Mouse (Mus musculus) liver, embryonic 12.5 days (tissue): ENCODE results near the gene Zfp146. TPM values are rescaled to one million over a fixed set of nuclear protein-coding genes. Genes with fewer than 3 reads are reported as not detected.

Experiments used
- ATAC-seq: fragments of 200-750 bp; cut with Nextera tagmentation; 2 replicates; pipeline ENCODE4 v1.8.0; 2017; ENCODE audit warnings: moderate number of reproducible peaks, mild to moderate bottlenecking, moderate library complexity
- H3K27ac ChIP-seq: fragments of 300-500 bp; sonication (generic); 2 replicates; pipeline ENCODE4 v1.5.1; 2016; ENCODE audit warnings: mild to moderate bottlenecking
- H3K27me3 ChIP-seq: fragments of 300-500 bp; sonication (generic); replicated peaks from 2 replicates; pipeline ENCODE4 v1.6.1; 2016; ENCODE audit warnings: mild to moderate bottlenecking, moderate library complexity
- H3K36me3 ChIP-seq: fragments of 300-500 bp; sonication (generic); 2 replicates; pipeline ENCODE4 v1.6.1; 2016; ENCODE audit warnings: mild to moderate bottlenecking, moderate library complexity
- H3K4me1 ChIP-seq: fragments of 300-500 bp; sonication (generic); 2 replicates; pipeline ENCODE4 v1.6.1; 2016
- H3K4me2 ChIP-seq: fragments of 300-500 bp; sonication (generic); 2 replicates; pipeline ENCODE4 v1.6.1; 2016; ENCODE audit warnings: mild to moderate bottlenecking, moderate library complexity
- H3K4me3 ChIP-seq: fragments of 300-500 bp; sonication (generic); 2 replicates; pipeline ENCODE4 v1.5.1; 2016; ENCODE audit warnings: mild to moderate bottlenecking, moderate library complexity
- H3K9ac ChIP-seq: fragments of 300-500 bp; sonication (generic); 2 replicates; pipeline ENCODE4 v1.6.1; 2016; ENCODE audit warnings: mild to moderate bottlenecking, moderate library complexity
- H3K9me3 ChIP-seq: fragments of 300-500 bp; sonication (generic); replicated peaks from 2 replicates; pipeline ENCODE4 v1.6.1; 2016; ENCODE audit warnings: mild to moderate bottlenecking, moderate library complexity
- WGBS: fragments of 180-500 bp; shearing (Covaris S2); methylation state at CpG from one replicate; pipeline ENCODE4 v1.1.7; 2016; ENCODE audit not compliant: insufficient replicate concordance; 5-methylcytosine and 5-hydroxymethylcytosine counted together
- polyA plus RNA-seq: library from polyadenylated mRNA; unstranded; fragments of >200 nt; fragmentation: Nextera tagmentation; extraction: Ambion mirVana; gene quantifications from 2 replicates; pipeline ENCODE4 v1.2.1, GENCODE M21; 2016

Gene Zfp146
- polyA plus RNA-seq, 1 experiment from 2014 or later, result 6.9 TPM

GRCm38 (mm10) chr7:30199498-30200139, 30.1 kb upstream of the Zfp146 start:
- Histone ChIP-seq H3K4me2 (no peak overlapping the region), H3K4me1 (peaks cover 33% of the 10 kb centered on the region), H3K9me3 (no peaks in the 10 kb centered on the region), H3K9ac (no peak overlapping the region), H3K36me3 (no peaks in the 10 kb centered on the region), H3K27ac (no peak overlapping the region), H3K27me3 (no peaks in the 10 kb centered on the region), H3K4me3 (no peak overlapping the region)
- ATAC-seq, result no peak
- 67% methylated on average over 18 of the region's 18 CpGs for WGBS

GRCm38 (mm10) chr7:30198481-30198971, 29.0 kb upstream of the Zfp146 start, which contains the start of gene Capns1:
TSS of gene Capns1 (minus strand) at chr7:30198811.
- Histone ChIP-seq H3K9me3 (no peaks in the 10 kb centered on the region), H3K4me2 (peak within 1 kb of the TSS; percentile 46), H3K4me1 (peaks cover 26% of the 10 kb centered on the region), H3K9ac (no peak within 1 kb of the TSS), H3K27me3 (no peaks in the 10 kb centered on the region), H3K36me3 (no peaks in the 10 kb centered on the region), H3K4me3 (no peak within 1 kb of the TSS), H3K27ac (no peak within 1 kb of the TSS)
- WGBS, result 6% methylated on average over 8 of the region's 8 CpGs
- ATAC-seq, result no peak

GRCm38 (mm10) chr7:30197592-30198129, 28.1 kb upstream of the Zfp146 start:
- no peak for ATAC-seq
- Histone ChIP-seq H3K4me2 (no peak overlapping the region), H3K9ac (no peak overlapping the region), H3K27me3 (no peaks in the 10 kb centered on the region), H3K4me3 (no peak overlapping the region), H3K4me1 (peaks cover 34% of the 10 kb centered on the region), H3K36me3 (peaks cover 6% of the 10 kb centered on the region), H3K27ac (no peak overlapping the region), H3K9me3 (no peaks in the 10 kb centered on the region)
- WGBS, result 65% methylated on average over 5 of the region's 5 CpGs

- H3K9ac ChIP-seq, result no peak overlapping the region
These were observed 26.6 kb upstream of the Zfp146 start for GRCm38 (mm10) chr7:30196171-30196570.

GRCm38 (mm10) chr7:30195461-30195860, 25.9 kb upstream of the Zfp146 start:
- no peak for ATAC-seq
- Histone ChIP-seq H3K4me2 (peak overlapping the region; percentile 88), H3K9ac (peak overlapping the region; percentile 87), H3K27me3 (no peaks in the 10 kb centered on the region), H3K4me1 (peaks cover 37% of the 10 kb centered on the region), H3K9me3 (no peaks in the 10 kb centered on the region), H3K36me3 (peaks cover 28% of the 10 kb centered on the region), H3K27ac (peak overlapping the region; percentile 92), H3K4me3 (peak overlapping the region; percentile 79)
- 66% methylated on average over 6 of the region's 6 CpGs for WGBS

More at GRCm38 (mm10) chr7:30196171-30196570, 26.6 kb upstream of the Zfp146 start:
- 52% methylated on average over 6 of the region's 6 CpGs for WGBS
- 0 out of 2 replicates have a peak overlapping the region, but pooled peaks have one; percentile 38 for H3K27ac ChIP-seq
- H3K4me3 ChIP-seq, result no peak overlapping the region
- no peak for ATAC-seq
- peaks cover 20% of the 10 kb centered on the region for H3K36me3 ChIP-seq
- H3K27me3 ChIP-seq, result no peaks in the 10 kb centered on the region
- H3K4me1 ChIP-seq, result peaks cover 37% of the 10 kb centered on the region
- H3K4me2 ChIP-seq, result no peak overlapping the region
- no peaks in the 10 kb centered on the region for H3K9me3 ChIP-seq

- Histone ChIP-seq H3K27me3 (no peaks in the 10 kb centered on the region), H3K9me3 (no peaks in the 10 kb centered on the region), H3K27ac (peak overlapping the region; percentile 92), H3K4me1 (peaks cover 37% of the 10 kb centered on the region), H3K36me3 (peaks cover 33% of the 10 kb centered on the region), H3K9ac (peak overlapping the region; percentile 87), H3K4me3 (peak overlapping the region; percentile 79), H3K4me2 (peak overlapping the region; percentile 88)
- peak; percentile 90 for ATAC-seq
- under 1% methylated on average over 28 of the region's 28 CpGs for WGBS
These were observed 25.3 kb upstream of the Zfp146 start for GRCm38 (mm10) chr7:30194884-30195283.

GRCm38 (mm10) chr7:30194101-30194831, 24.7 kb upstream of the Zfp146 start:
- Histone ChIP-seq H3K27me3 (no peaks in the 10 kb centered on the region), H3K4me3 (peak overlapping the region; percentile 79), H3K4me2 (peak overlapping the region; percentile 88), H3K36me3 (peaks cover 38% of the 10 kb centered on the region), H3K4me1 (peaks cover 37% of the 10 kb centered on the region), H3K9ac (peak overlapping the region; percentile 87), H3K27ac (peak overlapping the region; percentile 92), H3K9me3 (no peaks in the 10 kb centered on the region)
- peak; percentile 51 for ATAC-seq
- WGBS, result under 1% methylated on average over 26 of the region's 26 CpGs

GRCm38 (mm10) chr7:30193581-30194100, 24.1 kb upstream of the Zfp146 start:
- ATAC-seq, result peak; percentile 80
- WGBS, result 2% methylated on average over 26 of the region's 26 CpGs

GRCm38 (mm10) chr7:30193013-30193412, 23.5 kb upstream of the Zfp146 start:
- no peak for ATAC-seq
- Histone ChIP-seq H3K4me3 (peak overlapping the region; percentile 79), H3K4me1 (peaks cover 32% of the 10 kb centered on the region), H3K27ac (peak overlapping the region; percentile 92), H3K9ac (peak overlapping the region; percentile 87; the same call in 1 of the 2 replicates), H3K4me2 (peak overlapping the region; percentile 88), H3K27me3 (no peaks in the 10 kb centered on the region), H3K9me3 (no peaks in the 10 kb centered on the region), H3K36me3 (peaks cover 51% of the 10 kb centered on the region)
- 57% methylated on average over 9 of the region's 9 CpGs for WGBS

More at GRCm38 (mm10) chr7:30193581-30194100, 24.1 kb upstream of the Zfp146 start:
- peak overlapping the region; percentile 88 for H3K4me2 ChIP-seq
- H3K27me3 ChIP-seq, result no peaks in the 10 kb centered on the region
- H3K9me3 ChIP-seq, result no peaks in the 10 kb centered on the region
- H3K4me1 ChIP-seq, result peaks cover 36% of the 10 kb centered on the region
- H3K9ac ChIP-seq, result peak overlapping the region; percentile 87
- H3K27ac ChIP-seq, result peak overlapping the region; percentile 92
- peak overlapping the region; percentile 79 for H3K4me3 ChIP-seq
- H3K36me3 ChIP-seq, result peaks cover 44% of the 10 kb centered on the region

- Histone ChIP-seq H3K36me3 (peaks cover 60% of the 10 kb centered on the region), H3K4me1 (peaks cover 32% of the 10 kb centered on the region), H3K9ac (no peak overlapping the region), H3K27me3 (no peaks in the 10 kb centered on the region), H3K4me2 (no peak overlapping the region), H3K27ac (no peak overlapping the region), H3K4me3 (no peak overlapping the region), H3K9me3 (no peaks in the 10 kb centered on the region)
- WGBS, result 86% methylated on average over 12 of the region's 12 CpGs
- ATAC-seq, result no peak
These were observed 22.5 kb upstream of the Zfp146 start for GRCm38 (mm10) chr7:30192088-30192487.

GRCm38 (mm10) chr7:30189116-30189491, 19.6 kb upstream of the Zfp146 start:
- WGBS, result 86% methylated on average over 4 of the region's 4 CpGs
- no peaks in the 10 kb centered on the region for H3K9me3 ChIP-seq
- H3K4me1 ChIP-seq, result peaks cover 24% of the 10 kb centered on the region
- H3K27ac ChIP-seq, result no peak overlapping the region
- no peaks in the 10 kb centered on the region for H3K27me3 ChIP-seq
- no peak overlapping the region for H3K4me3 ChIP-seq
- no peak for ATAC-seq
- H3K36me3 ChIP-seq, result peaks cover 77% of the 10 kb centered on the region
- H3K4me2 ChIP-seq, result no peak overlapping the region
- H3K9ac ChIP-seq, result no peak overlapping the region
